Mouse (Mus musculus) midbrain, embryonic 11.5 days (tissue): ENCODE data around the gene Sgsm1. TPM values are rescaled to one million over a fixed set of nuclear protein-coding genes. Genes with fewer than 3 reads are reported as not detected.

Source experiments
- ATAC-seq: fragments of 200-750 bp; cut with Nextera tagmentation; 2 replicates; pipeline ENCODE4 v1.8.0; 2017; ENCODE audit warnings: moderate TSS enrichment, moderate library complexity; ENCODE audit not compliant: low FRiP score
- DNase-seq: peaks from one replicate; pipeline ENCODE4 v3.0.0; 2015; ENCODE audit warnings: low spot score; ENCODE audit errors: missing footprints
- H3K27ac ChIP-seq: fragments of 300-500 bp; sonication (generic); 2 replicates; pipeline ENCODE4 v1.5.1; 2014; ENCODE audit warnings: low read depth, low read length
- H3K27me3 ChIP-seq: fragments of 300-500 bp; sonication (generic); 2 replicates; pipeline ENCODE4 v1.6.1; 2014; ENCODE audit warnings: mild to moderate bottlenecking, low read length, moderate library complexity, mixed read lengths; ENCODE audit not compliant: control insufficient read depth, insufficient read depth
- H3K36me3 ChIP-seq: fragments of 300-500 bp; sonication (generic); 2 replicates; pipeline ENCODE4 v1.6.1; 2014; ENCODE audit warnings: mild to moderate bottlenecking, low read length, moderate library complexity, mixed read lengths; ENCODE audit not compliant: control insufficient read depth, insufficient read depth
- H3K4me1 ChIP-seq: fragments of 300-500 bp; sonication (generic); 2 replicates; pipeline ENCODE4 v1.6.1; 2014; ENCODE audit warnings: low read length; ENCODE audit not compliant: control insufficient read depth, insufficient read depth
- H3K4me2 ChIP-seq: fragments of 300-500 bp; sonication (generic); 2 replicates; pipeline ENCODE4 v1.6.1; 2014; ENCODE audit warnings: mild to moderate bottlenecking, moderate library complexity
- H3K4me3 ChIP-seq: fragments of 300-500 bp; sonication (generic); 2 replicates; pipeline ENCODE4 v1.5.1; 2014; ENCODE audit warnings: low read depth, low read length
- H3K9ac ChIP-seq: fragments of 300-500 bp; sonication (generic); 2 replicates; pipeline ENCODE4 v1.6.1; 2014; ENCODE audit warnings: low read length
- H3K9me3 ChIP-seq: fragments of 300-500 bp; sonication (generic); 2 replicates; pipeline ENCODE4 v1.6.1; 2016; ENCODE audit warnings: low read length; ENCODE audit not compliant: control insufficient read depth
- WGBS: fragments of 180-500 bp; shearing (Covaris S2); extraction: QIAGEN DNeasy Blood & Tissue Kit; methylation state at CpG from one replicate; pipeline ENCODE4 v1.1.7; 2014; 5-methylcytosine and 5-hydroxymethylcytosine counted together
- microRNA-seq: library from miRNA; unstranded; fragments of <30 nt; microRNA quantifications from one replicate; pipeline ENCODE4, GENCODE M21; 2017
- polyA plus RNA-seq: library from polyadenylated mRNA; unstranded; fragments of >200 nt; fragmentation: Nextera tagmentation; extraction: Ambion mirVana; gene quantifications from 2 replicates; pipeline ENCODE4 v1.2.1, GENCODE M21; 2014

Sgsm1 gene
- polyA plus RNA-seq, 1 experiment from 2014 or later = 10.8 TPM

DNA sequence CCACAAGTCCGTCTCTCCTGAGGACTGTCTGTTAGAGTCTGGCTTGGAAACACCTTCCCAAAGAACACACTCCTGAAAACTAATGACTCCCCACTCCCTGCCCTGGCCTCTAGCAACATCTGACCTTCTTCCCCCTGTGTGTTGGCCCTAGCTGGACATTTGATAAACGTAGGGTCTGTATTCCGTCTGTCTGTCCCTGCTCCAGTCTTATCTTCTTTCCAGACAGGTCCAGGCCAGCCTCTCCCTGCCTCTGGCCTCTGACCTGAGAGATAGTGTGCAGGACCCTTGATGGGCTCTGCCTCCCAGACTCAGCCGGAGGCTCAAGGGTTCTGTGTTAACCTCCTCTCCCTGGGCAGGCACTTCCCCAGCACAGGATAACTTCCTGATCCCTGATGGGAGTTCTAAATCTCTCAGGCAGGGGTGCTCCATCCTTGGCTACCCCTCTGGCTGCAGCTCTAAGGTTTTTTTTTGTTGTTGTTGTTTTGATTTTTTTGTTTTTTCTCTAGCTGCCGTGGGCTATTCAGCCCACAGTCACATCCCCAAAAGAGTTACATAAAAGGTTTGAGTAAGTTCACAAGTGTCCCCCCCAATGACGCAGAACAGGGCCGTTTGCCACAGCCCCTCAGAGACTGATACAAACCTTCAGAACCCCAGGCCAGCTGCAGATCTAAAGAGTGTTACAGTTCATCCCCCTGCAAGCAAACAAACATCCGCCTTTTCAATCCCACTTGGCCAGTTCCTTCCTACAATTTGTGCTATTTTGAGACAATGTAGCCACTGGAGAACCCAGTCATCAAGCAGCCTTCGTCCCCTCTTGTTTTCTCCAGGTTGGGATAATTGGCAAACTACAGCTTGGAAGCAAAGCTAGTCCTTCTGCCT lies 113.4 kb downstream of the Sgsm1 start:
- no peaks in the 10 kb centered on the region for H3K27me3 ChIP-seq
- no peak overlapping the region for H3K27ac ChIP-seq
- no peak overlapping the region for H3K4me2 ChIP-seq
- DNase-seq = peak; percentile 64
- H3K9ac ChIP-seq = no peak overlapping the region
- H3K36me3 ChIP-seq = no peaks in the 10 kb centered on the region
- 70% methylated on average over 9 of the region's 9 CpGs for WGBS
- H3K4me3 ChIP-seq = no peak overlapping the region
- peaks cover 2% of the 10 kb centered on the region; the same call in 1 of the 2 replicates for H3K4me1 ChIP-seq
- no peak for ATAC-seq
- H3K9me3 ChIP-seq = no peaks in the 10 kb centered on the region

GRCm38 (mm10) chr5:113195907-113196306 lies 114.7 kb downstream of the Sgsm1 start:
- Histone ChIP-seq H3K4me1 (peaks cover 3% of the 10 kb centered on the region; the same call in 1 of the 2 replicates), H3K9ac (no peak overlapping the region), H3K4me2 (no peak overlapping the region), H3K4me3 (no peak overlapping the region), H3K36me3 (no peaks in the 10 kb centered on the region), H3K27ac (no peak overlapping the region), H3K9me3 (no peaks in the 10 kb centered on the region), H3K27me3 (no peaks in the 10 kb centered on the region)
- ATAC-seq (no peak), DNase-seq (no peak)
- 95% methylated on average over 6 of the region's 6 CpGs for WGBS

DNA sequence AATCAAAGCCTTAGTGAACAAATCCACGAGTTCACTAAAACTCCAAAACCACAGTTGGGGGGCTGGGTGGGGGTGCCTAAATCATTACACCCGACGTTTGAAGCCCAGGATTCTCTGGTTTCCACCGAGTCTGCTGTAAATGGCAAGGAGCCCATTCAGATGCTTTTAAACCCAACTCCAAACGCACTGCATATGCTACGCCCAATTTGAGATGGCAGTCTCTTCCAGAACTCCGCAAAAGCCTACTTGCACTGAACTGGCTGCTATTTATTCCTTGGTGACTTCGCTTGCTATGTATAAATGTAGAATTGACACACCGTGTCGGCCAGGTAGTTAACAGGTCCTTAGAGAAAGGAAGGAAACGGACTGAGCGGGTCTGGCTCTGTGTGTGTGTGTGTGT lies 115.1 kb downstream of the Sgsm1 start:
- Histone ChIP-seq H3K36me3 (no peaks in the 10 kb centered on the region), H3K27me3 (no peaks in the 10 kb centered on the region), H3K9me3 (no peaks in the 10 kb centered on the region), H3K4me2 (no peak overlapping the region), H3K4me1 (peaks cover 3% of the 10 kb centered on the region; the same call in 1 of the 2 replicates), H3K9ac (no peak overlapping the region), H3K4me3 (no peak overlapping the region), H3K27ac (no peak overlapping the region)
- no peak for DNase-seq
- WGBS = 92% methylated on average over 12 of the region's 12 CpGs
- no peak for ATAC-seq

GRCm38 (mm10) chr5:113193762-113194161 lies 116.8 kb downstream of the Sgsm1 start:
- H3K4me1 ChIP-seq = peaks cover 3% of the 10 kb centered on the region; the same call in 1 of the 2 replicates
- H3K4me2 ChIP-seq = no peak overlapping the region
- no peaks in the 10 kb centered on the region; the same call in 1 of the 2 replicates for H3K36me3 ChIP-seq
- no peaks in the 10 kb centered on the region for H3K27me3 ChIP-seq
- WGBS = 94% methylated on average over 18 of the region's 18 CpGs
- no peaks in the 10 kb centered on the region for H3K9me3 ChIP-seq
- DNase-seq (no peak), ATAC-seq (no peak)
- H3K4me3 ChIP-seq = no peak overlapping the region
- no peak overlapping the region for H3K9ac ChIP-seq
- no peak overlapping the region for H3K27ac ChIP-seq

Small RNA genes within 50 kb of the gene (microRNA-seq; reads per million reads assigned to microRNA genes)
- gene Mir7229 = not detected
- gene Mir7230 = not detected

Other genes with a start within 250 kb of the Sgsm1 start
- not detected in 2 replicates for gene Crybb2, start 240.7 kb downstream of the Sgsm1 start, polyA plus RNA-seq
- gene Crybb3, start 229.2 kb downstream of the Sgsm1 start, polyA plus RNA-seq = 0.18 TPM in 1 of 2 replicates, not detected in the other
- gene 2900026A02Rik, start 89.5 kb downstream of the Sgsm1 start, polyA plus RNA-seq = 0.98 and 1.2 TPM in 2 replicates
- gene Tmem211, start 83.9 kb downstream of the Sgsm1 start, polyA plus RNA-seq = 0.16 TPM in 1 of 2 replicates, not detected in the other
- gene Aym1, start 46.5 kb upstream of the Sgsm1 start, polyA plus RNA-seq = not detected in 2 replicates
- gene Wscd2, start 179.5 kb upstream of the Sgsm1 start, polyA plus RNA-seq = 8.0 and 9.1 TPM in 2 replicates